In the genomic region with DNA sequence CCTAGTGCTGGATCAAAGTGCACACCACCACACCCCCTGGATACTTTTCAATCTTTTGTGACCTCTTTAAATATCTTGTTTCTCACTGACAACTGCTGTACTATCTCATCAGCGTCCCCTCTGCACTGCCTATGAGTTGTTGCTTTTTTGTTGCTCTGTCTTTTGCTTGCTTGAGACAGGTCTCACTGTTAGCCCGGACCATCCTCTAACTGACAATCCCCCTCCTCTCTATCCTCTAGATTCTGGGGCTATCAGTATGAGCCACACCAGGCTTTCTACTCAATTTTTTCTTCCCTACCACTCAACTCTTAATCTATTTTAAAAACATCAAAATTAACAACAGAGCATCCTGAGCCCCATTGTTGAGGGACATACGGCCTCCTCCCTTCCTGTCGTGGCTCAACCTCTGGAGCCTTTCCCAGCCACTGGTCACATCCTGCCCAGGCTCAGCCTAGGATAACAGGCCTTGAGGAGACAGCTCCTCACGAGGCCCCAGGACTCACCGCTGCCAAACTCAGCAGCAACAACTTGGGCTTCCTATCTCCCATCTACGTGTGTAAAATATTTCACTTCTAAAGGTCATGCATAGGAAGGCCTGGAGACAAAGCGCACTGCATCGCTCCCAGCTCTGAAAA, we compare ENCODE assay signal across 9 mouse cellular contexts. TPM values are rescaled to one million over a fixed set of nuclear protein-coding genes. Genes with fewer than 3 reads are reported as not detected.
DNase-seq lines count a peak whose midpoint lies in the region; ATAC-seq and TF ChIP-seq lines count a peak whose summit lies in the region.
"Had no signal": no experiment of that assay in that cellular context is flagged by ENCODE, and none has a peak within 500 bp of the region (broad histone marks: within the 10 kb centered on the region; RNA-seq: fewer than 3 reads in every experiment).

No protein-coding gene starts in this region.

- no peak for DNase-seq in hindbrain, embryonic 11.5 days (ENCODE audit: low spot score)
- DNase-seq in gastrocnemius, adult 2 months = peak; percentile 74
- DNase-seq in lung, postnatal 0 days (ENCODE audit: low spot score) = peak; percentile 71
- DNase-seq in embryo, embryonic 9.5 days (ENCODE audit: extremely low spot score) = no peak
- no peak for DNase-seq in layer of hippocampus, adult 9-10 months (ENCODE audit: low spot score)
- DNase-seq in cerebellum, postnatal 36 days = no peak

- peaks cover 5% of the 10 kb centered on the region; the same call in 1 of the 2 replicates for H3K9me3 ChIP-seq in hindbrain, embryonic 13.5 days
- H3K9me3 ChIP-seq in hindbrain, embryonic 11.5 days (ENCODE audit: control insufficient read depth, low read length) = no peaks in the 10 kb centered on the region
- no peaks in the 10 kb centered on the region for H3K9me3 ChIP-seq in intestine, embryonic 16.5 days (ENCODE audit: control insufficient read depth, low read length)
- H3K9me3 ChIP-seq in lung, postnatal 0 days (ENCODE audit: low read length) = no peaks in the 10 kb centered on the region

- no peaks in the 10 kb centered on the region for H3K27me3 ChIP-seq in hindbrain, embryonic 13.5 days
- no peaks in the 10 kb centered on the region for H3K27me3 ChIP-seq in hindbrain, embryonic 11.5 days (ENCODE audit: control insufficient read depth, insufficient read depth, low read length)
- H3K27me3 ChIP-seq in intestine, embryonic 16.5 days (replicated peaks; ENCODE audit: control insufficient read depth, insufficient read depth, low read length) = no peaks in the 10 kb centered on the region
- H3K27me3 ChIP-seq in lung, postnatal 0 days (replicated peaks; ENCODE audit: insufficient read depth, low read length) = no peaks in the 10 kb centered on the region

- no peak for TF ChIP-seq CTCF in gastrocnemius, adult 2 months (IDR thresholded peaks at IDR 0.05)
- no peak for TF ChIP-seq CTCF in lung, postnatal 0 days (IDR thresholded peaks at IDR 0.05)

- intact Hi-C loops in gastrocnemius, adult 2 months (cut with DNase I) = no loop called here

- no peak for ATAC-seq in hindbrain, embryonic 13.5 days (ENCODE audit: low FRiP score)
- ATAC-seq in hindbrain, embryonic 11.5 days (ENCODE audit: low FRiP score) = no peak
- no peak for ATAC-seq in intestine, embryonic 16.5 days
- peak; percentile 96 for ATAC-seq in lung, postnatal 0 days
- ATAC-seq: inflammation-experienced regulatory T-cells, adult 6 months had no signal

- H3K4me3 ChIP-seq in hindbrain, embryonic 13.5 days = no peak overlapping the region
- H3K4me3 ChIP-seq in hindbrain, embryonic 11.5 days (ENCODE audit: low read depth, low read length) = no peak overlapping the region
- no peak overlapping the region for H3K4me3 ChIP-seq in gastrocnemius, adult 2 months
- H3K4me3 ChIP-seq in intestine, embryonic 16.5 days (ENCODE audit: low read length) = no peak overlapping the region
- H3K4me3 ChIP-seq in lung, postnatal 0 days (ENCODE audit: low read depth, low read length) = no peak overlapping the region

- H3K9ac ChIP-seq in hindbrain, embryonic 13.5 days = no peak overlapping the region; the same call in 1 of the 2 replicates
- H3K9ac ChIP-seq in hindbrain, embryonic 11.5 days (ENCODE audit: low read depth, low read length) = no peak overlapping the region
- H3K9ac ChIP-seq in intestine, embryonic 16.5 days (ENCODE audit: low read depth, low read length) = no peak overlapping the region
- no peak overlapping the region for H3K9ac ChIP-seq in lung, postnatal 0 days (replicated peaks; ENCODE audit: low read depth)

- H3K4me2 ChIP-seq in hindbrain, embryonic 13.5 days = no peak overlapping the region
- H3K4me2 ChIP-seq in hindbrain, embryonic 11.5 days (replicated peaks; ENCODE audit: low read depth, low read length) = no peak overlapping the region
- H3K4me2 ChIP-seq in intestine, embryonic 16.5 days (ENCODE audit: low read depth, low read length) = no peak overlapping the region
- H3K4me2 ChIP-seq in lung, postnatal 0 days (replicated peaks; ENCODE audit: low read depth, low read length) = no peak overlapping the region

- H3K4me1 ChIP-seq in hindbrain, embryonic 13.5 days (replicated peaks) = no peaks in the 10 kb centered on the region
- H3K4me1 ChIP-seq in hindbrain, embryonic 11.5 days (replicated peaks; ENCODE audit: control insufficient read depth, insufficient read depth, low read length) = no peaks in the 10 kb centered on the region
- H3K4me1 ChIP-seq in intestine, embryonic 16.5 days (ENCODE audit: control insufficient read depth, insufficient read depth, low read length) = peaks cover 7% of the 10 kb centered on the region; the same call in 1 of the 2 replicates
- H3K4me1 ChIP-seq in lung, postnatal 0 days (ENCODE audit: insufficient read depth, low read depth, low read length) = peaks cover 6% of the 10 kb centered on the region; the same call in 1 of the 2 replicates

- TF ChIP-seq EP300 in lung, postnatal 0 days (IDR thresholded peaks at IDR 0.05) = peak; percentile 81

- H3K27ac ChIP-seq in hindbrain, embryonic 13.5 days = peak overlapping the region; percentile 26
- no peak overlapping the region for H3K27ac ChIP-seq in hindbrain, embryonic 11.5 days (ENCODE audit: low read depth, low read length)
- peak overlapping the region; percentile 84 for H3K27ac ChIP-seq in gastrocnemius, adult 2 months
- 0 out of 2 replicates have a peak overlapping the region, but pooled peaks have one; percentile 19 for H3K27ac ChIP-seq in intestine, embryonic 16.5 days (ENCODE audit: low read length)
- peak overlapping the region; percentile 82 for H3K27ac ChIP-seq in lung, postnatal 0 days (ENCODE audit: low read length)

- WGBS in hindbrain, embryonic 13.5 days = 86% methylated on average over 9 of the region's 9 CpGs
- 81% methylated on average over 9 of the region's 9 CpGs for whole genome bisulfite sequencing in hindbrain, embryonic 11.5 days
- 73% methylated on average over 9 of the region's 9 CpGs for WGBS in intestine, embryonic 16.5 days
- WGBS in lung, postnatal 0 days = 51% methylated on average over 9 of the region's 9 CpGs

- H3K36me3 ChIP-seq in hindbrain, embryonic 13.5 days = peaks cover 11% of the 10 kb centered on the region
- H3K36me3 ChIP-seq in hindbrain, embryonic 11.5 days (ENCODE audit: control insufficient read depth, insufficient read depth, low read length) = no peaks in the 10 kb centered on the region
- peaks cover 8% of the 10 kb centered on the region for H3K36me3 ChIP-seq in intestine, embryonic 16.5 days (ENCODE audit: control insufficient read depth, insufficient read depth, low read length)
- 0 out of 2 replicates have a peak, but pooled peaks cover 5% of the 10 kb centered on the region for H3K36me3 ChIP-seq in lung, postnatal 0 days (ENCODE audit: insufficient read depth, low read length)

RNA-seq across cellular contexts. Expression of a gene that starts 20.7 kb away (rescaled TPM):
- polyA plus RNA-seq in hindbrain, embryonic 13.5 days (2015; fragmentation: Nextera tagmentation; extraction: Ambion mirVana) = 6.0 and 6.4 TPM in 2 replicates
- 5.1 and 6.2 TPM in 2 replicates for polyA plus RNA-seq in hindbrain, embryonic 11.5 days (2014; fragmentation: Nextera tagmentation; extraction: Ambion mirVana)
- 10 to 100 TPM in 1 of 2 experiments, 1 to 10 TPM in 1; 8.7 to 12.6 TPM for total RNA-seq in gastrocnemius, adult 2 months (2021)
- 15.3 TPM in 2 replicates for polyA plus RNA-seq in intestine, embryonic 16.5 days (2015; fragmentation: Nextera tagmentation; extraction: Ambion mirVana)
- 7.1 and 9.4 TPM in 2 replicates for polyA plus RNA-seq in lung, postnatal 0 days (2015; fragmentation: Nextera tagmentation; extraction: Ambion mirVana)

RNA-seq across cellular contexts. Expression of a gene that starts 44.2 kb away (rescaled TPM):
- 254 and 272 TPM in 2 replicates for polyA plus RNA-seq in hindbrain, embryonic 13.5 days (2015; fragmentation: Nextera tagmentation; extraction: Ambion mirVana)
- 227 and 238 TPM in 2 replicates for polyA plus RNA-seq in hindbrain, embryonic 11.5 days (2014; fragmentation: Nextera tagmentation; extraction: Ambion mirVana)
- total RNA-seq in gastrocnemius, adult 2 months (2021) = 100 to 1,000 TPM; 165 to 166 TPM
- 513 and 568 TPM in 2 replicates for polyA plus RNA-seq in intestine, embryonic 16.5 days (2015; fragmentation: Nextera tagmentation; extraction: Ambion mirVana)
- polyA plus RNA-seq in lung, postnatal 0 days (2015; fragmentation: Nextera tagmentation; extraction: Ambion mirVana) = 317 and 344 TPM in 2 replicates

Comparison
In these comparisons a context has a peak if more than half of its experiments do, and no peak if none do; other contexts are left out.
1. DNase-seq: peak in gastrocnemius, adult 2 months (single experiment) and lung, postnatal 0 days (single experiment); none in hindbrain, embryonic 11.5 days (single experiment), embryo, embryonic 9.5 days (single experiment), layer of hippocampus, adult 9-10 months (single experiment) and cerebellum, postnatal 36 days (0 of 2).